Mouse (Mus musculus): ENCODE data around the gene Gm21972.

The Gm21972 gene

DNA sequence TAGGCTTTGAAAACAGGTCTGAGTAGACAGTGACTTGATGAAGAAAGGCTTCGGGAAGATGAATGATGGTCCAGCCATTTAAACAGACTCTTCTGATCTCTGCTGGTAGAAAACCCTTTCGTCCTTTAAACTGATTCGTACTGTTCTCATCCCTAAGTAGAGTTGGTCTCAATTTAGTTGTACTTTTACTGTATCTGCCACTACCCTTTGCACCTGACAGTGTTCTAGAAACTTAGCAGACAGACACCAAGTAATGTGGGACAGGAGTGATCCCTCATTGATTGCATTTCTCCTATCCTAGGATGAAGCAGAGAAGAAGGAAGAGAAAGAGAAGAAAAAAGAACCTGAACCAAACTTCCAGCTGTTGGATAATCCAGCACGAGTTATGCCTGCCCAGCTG, at the start of gene Gm21972:
Gm21972 (plus strand) TSS at position 301 of the 400 bp plus-strand sequence.
- DNase-seq (ENCODE audit: low read depth, low spot score): no peak

- no peak for DNase-seq (ENCODE audit: low read depth, low spot score)
Measured at GRCm38 (mm10) chr1:86094413-86094812, 39.0 kb upstream of the Gm21972 start.

DNA sequence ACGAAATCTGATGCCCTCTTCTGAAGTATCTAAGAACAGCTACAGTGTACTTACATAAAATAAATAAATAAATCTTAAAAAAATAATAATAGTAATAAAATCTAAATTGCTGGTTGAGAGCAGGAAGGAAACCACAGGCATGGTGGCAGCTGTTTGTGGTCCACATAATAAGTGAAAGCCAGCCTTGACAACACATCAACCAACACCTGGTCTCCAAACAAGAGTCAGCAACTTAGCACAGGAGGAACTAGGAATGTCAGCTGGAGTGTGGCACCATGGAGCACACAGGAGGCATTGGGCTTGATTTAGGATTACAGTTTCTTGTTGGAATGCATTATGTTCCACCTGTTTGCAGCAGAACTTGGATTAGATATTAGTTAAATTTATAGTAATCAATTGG, 28.4 kb upstream of the Gm21972 start:
- DNase-seq (ENCODE audit: low read depth, low spot score): no peak

GRCm38 (mm10) chr1:86111779-86112178, 21.7 kb upstream of the Gm21972 start, which contains the start of gene Htr2b:
Gene Htr2b (minus strand): TSS chr1:86111970.
- DNase-seq (ENCODE audit: low read depth, low spot score): no peak

DNA sequence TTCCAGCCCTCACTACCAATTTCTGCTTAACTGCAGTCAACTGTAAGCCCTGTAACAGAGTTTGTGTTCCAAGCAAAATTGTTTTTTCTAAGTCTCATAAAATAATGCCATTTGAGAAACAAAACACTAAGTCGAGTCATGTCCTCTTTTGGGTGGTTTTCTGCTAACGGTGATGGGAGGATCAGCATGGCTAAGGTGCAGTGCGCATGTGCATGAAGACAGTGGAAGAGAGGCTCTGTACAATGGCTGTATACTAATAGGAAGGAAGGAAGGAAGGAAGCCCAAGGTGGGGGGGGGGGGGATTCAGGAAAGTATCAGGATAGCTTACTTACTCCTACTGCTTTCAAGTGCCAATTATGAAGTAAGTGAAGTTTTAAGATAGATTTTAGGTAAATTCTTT, 19.3 kb upstream of the Gm21972 start:
- no peak for DNase-seq (ENCODE audit: low read depth, low spot score)

DNA sequence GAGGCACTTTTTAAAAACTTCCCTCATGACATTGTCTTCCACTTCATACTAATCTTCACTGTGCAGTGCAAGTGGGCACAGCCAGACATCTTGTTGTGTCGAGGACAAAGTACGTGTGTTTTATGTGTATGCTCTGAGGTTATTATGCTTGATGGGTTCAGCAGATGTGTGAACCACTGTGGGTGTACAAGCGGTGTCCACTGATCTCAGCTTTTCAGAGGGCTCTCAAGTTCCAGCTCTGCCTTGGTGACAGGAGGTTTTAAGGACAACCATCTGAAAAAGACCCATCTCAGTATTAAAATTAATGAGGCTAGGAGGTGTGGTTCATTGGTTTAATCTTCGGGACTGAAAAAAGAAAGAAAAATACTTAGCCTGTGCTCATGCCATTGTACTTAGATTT, 13.9 kb upstream of the Gm21972 start:
- DNase-seq (ENCODE audit: low read depth, low spot score): no peak

DNA sequence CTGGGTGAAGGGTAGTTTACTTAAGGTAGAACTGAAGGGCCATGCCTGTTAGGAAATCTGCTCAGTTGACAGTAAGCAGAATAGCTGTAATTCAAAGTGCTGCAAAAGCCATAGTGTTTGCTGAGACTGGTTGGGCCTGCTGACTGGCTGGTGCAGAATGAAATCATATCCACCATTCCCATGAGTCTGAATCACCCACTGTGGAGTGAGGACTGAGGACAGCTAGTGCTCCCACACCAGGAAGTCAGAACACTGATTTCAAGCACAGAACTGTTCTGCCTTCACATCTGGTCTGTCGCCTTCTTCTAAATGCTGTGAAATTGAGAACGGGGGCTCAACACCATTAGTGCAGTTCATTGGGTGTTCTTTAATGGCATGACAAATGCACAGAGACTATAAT, 7.4 kb upstream of the Gm21972 start:
- no peak for DNase-seq (ENCODE audit: low read depth, low spot score)

GRCm38 (mm10) chr1:86135315-86135714, 1.9 kb downstream of the Gm21972 start:
- no peak for DNase-seq (ENCODE audit: low read depth, low spot score)

DNA sequence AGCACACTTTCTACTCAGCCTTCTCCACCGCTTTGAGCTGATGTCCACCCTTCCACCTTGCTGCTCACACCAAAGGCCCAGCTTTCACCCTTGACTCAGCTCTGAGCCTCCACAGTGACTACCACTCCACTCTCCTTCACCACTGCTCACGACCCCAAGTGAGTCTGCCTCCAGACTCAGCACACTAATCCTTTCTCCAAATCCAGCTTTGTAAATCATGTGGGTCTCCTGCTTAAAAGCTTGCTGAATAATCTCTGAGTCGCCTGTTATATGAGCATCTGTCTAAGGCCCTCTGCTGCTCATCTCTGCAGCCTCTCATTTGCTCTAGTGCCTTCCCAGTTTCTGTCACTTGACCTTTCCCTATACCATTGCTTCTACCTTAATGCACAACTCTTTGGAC, 7.6 kb downstream of the Gm21972 start:
- DNase-seq (ENCODE audit: low read depth, low spot score): peak; percentile 64

DNA sequence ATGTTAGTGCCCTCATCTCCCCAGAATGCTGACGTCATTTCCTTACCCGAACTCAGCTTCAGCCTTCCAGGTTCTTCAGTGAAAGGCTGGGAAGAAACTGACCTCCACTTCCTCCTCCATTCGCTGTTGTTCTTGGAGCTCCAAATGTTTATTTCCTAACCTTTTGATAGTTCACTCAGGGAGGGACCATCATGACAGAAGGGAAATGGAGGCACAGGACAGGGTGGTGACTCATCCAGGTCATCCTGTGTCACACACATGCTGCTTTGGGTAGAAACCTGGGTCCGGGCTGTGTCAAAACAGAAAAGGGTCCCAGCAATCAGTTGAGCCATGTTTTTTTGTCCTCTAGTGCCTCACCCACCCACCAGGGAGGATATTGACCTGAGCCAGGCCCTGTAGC, 9.7 kb downstream of the Gm21972 start:
- DNase-seq (ENCODE audit: low read depth, low spot score): no peak

- DNase-seq (ENCODE audit: low read depth, low spot score): peak; percentile 21
Measured at GRCm38 (mm10) chr1:86144001-86144944, 10.8 kb downstream of the Gm21972 start.

DNA sequence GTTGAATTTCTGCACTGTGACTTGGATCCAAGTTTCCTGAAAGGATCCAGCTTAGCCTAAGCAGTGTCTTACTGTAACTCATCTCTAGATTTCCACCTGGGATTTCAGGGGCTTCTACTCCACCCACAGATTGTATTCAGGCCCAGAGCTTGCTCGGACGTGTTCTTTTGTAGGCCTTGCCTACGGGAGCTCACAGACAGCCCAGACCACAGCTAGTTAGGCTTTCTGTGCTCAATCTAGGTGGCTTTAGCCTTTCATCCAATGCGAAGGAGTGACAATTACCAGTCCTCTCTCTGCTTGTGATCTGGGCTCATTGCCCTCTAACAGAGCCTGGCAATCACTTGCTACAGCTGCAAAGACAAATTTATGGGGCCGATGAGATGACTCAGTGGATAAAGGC, 12.9 kb downstream of the Gm21972 start:
- no peak for DNase-seq (ENCODE audit: low read depth, low spot score)

DNA sequence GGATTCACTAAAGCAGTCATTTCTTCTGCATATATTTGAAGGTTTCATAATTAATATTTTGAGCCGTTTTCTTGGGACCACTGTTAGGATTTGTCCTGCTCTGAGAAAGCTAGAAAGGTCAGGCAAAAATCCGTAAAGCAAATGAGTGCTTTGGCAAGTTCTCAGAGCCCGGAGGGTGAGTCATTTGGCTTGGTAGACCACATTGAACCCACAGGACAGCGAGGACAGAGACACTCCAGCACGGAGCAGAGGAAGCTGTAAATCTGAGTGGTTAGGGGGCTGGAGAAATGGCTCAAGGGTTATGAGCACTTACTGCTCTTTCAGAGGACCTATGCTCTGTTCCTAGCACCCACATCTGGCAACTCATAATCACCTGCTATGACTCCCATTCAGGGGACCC, 14.1 kb downstream of the Gm21972 start:
- DNase-seq (ENCODE audit: low read depth, low spot score): no peak

- DNase-seq (ENCODE audit: low read depth, low spot score): no peak
Measured at GRCm38 (mm10) chr1:86148161-86148560, 14.7 kb downstream of the Gm21972 start.

DNA sequence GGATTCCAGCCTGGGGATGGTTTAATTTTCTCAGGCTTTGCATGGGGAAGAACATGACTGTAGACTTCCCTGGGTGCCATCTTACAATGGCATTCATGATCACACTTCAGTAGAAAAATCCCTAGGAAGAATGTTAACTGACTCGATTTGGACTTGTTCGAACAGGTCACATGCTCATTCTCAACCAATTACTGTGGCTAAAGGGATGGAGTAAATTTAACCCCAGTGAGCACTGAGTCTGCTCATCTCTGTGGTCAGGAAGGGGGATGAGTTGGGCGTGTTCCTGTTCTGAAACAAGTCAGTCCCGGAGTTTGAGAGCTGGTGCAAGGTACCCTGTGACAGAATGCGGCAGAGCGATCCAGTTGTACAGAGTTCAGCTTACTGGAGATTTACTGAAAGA, 17.5 kb downstream of the Gm21972 start:
- no peak for DNase-seq (ENCODE audit: low read depth, low spot score)

GRCm38 (mm10) chr1:86151376-86151775, 17.9 kb downstream of the Gm21972 start:
- no peak for DNase-seq (ENCODE audit: low read depth, low spot score)

DNA sequence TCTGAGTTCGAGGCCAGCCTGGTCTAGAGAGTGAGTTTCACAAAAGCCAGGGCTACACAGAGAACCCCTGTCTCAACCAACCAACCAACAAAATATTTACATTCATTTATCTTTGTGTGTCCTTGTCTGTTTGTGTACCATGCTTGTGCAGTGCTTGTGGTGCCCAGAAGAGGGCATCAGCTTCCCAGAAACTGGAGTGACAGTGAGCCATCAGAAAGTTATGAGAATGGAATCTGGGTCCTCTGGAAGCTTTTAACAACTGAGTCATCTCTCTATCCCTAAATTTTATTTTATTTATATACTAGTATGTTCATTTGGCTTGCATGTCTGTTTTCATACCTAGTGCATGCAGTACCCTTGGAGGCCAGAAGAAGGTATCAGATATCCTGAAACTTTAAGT, 19.2 kb downstream of the Gm21972 start:
- no peak for DNase-seq (ENCODE audit: low read depth, low spot score)

- peak; percentile 87 for DNase-seq (ENCODE audit: low read depth, low spot score)
Measured at GRCm38 (mm10) chr1:86154133-86154823, 20.8 kb downstream of the Gm21972 start, which contains the start of gene Armc9. Gene Armc9 (plus strand): TSS chr1:86154780.

DNA sequence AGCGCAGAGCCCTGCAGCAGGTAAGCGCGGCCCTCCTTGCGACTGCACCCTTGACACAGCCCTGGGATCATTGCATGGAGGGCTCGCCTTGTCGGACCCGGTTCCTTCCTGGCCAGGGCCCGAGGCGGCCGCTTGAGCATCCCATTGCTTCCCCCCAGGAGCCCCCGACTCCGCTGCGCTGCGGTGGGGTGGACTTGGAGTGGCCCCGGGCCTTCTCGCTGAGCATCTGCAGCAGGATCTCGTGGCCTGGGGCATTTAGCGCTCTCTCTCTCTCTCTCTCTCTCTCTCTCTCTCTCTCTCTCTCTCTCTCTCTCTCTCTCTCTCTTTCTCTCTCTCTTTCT, 21.4 kb downstream of the Gm21972 start:
- no peak for DNase-seq (ENCODE audit: low read depth, low spot score)

DNA sequence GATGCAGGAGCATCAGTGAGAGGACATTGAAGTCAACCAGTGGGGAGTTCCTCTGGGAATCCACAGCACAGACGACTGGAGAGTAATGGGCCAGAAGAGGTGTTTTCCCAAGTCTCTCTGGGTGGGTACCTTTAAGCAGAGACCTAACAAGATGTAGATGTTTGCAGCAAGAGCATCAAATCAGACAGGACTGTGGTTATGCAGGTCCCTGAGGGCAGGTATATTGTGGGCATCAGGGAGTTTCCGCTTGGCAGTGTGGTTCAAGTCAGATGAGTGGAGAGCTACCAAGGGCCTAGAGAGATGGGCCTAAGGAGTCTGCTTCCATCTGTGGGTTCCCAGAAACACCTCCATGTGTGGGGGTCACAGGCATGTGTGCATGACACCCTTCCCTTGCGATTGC, 22.6 kb downstream of the Gm21972 start:
- DNase-seq (ENCODE audit: low read depth, low spot score): no peak

- DNase-seq (ENCODE audit: low read depth, low spot score): no peak
Measured at GRCm38 (mm10) chr1:86156595-86156994, 23.2 kb downstream of the Gm21972 start.

DNA sequence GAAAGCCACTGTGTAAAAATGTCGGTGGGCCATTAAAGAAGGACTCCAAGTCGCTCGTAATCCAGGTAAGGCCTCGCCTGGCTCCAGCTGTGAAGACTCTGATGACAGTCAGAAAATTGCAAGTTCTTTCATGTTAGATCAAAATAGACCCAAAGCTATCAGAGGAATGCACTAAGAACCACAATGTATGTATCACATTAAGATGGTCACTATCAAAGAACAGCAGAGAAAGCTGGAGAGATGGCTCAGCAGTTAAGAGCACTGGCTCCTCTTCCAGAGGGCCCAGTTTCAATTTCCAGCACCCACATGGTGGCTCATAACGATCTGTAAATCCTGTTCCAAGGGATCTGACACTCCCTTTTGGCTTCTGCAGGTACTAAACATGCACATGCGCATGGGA, 26.6 kb downstream of the Gm21972 start:
- DNase-seq (ENCODE audit: low read depth, low spot score): no peak

- no peak for DNase-seq (ENCODE audit: low read depth, low spot score)
Measured at GRCm38 (mm10) chr1:86160479-86160878, 27.0 kb downstream of the Gm21972 start.

All from retina, postnatal 7 days (tissue).